Mouse (Mus musculus): ENCODE measurements at regions not wholly inside any gene's neighbourhood (a gene's known extent, or its start where the extent isn't known, plus 50 kb on each side); places are given as distances from the start of the nearest gene placed in this dataset.

DNA sequence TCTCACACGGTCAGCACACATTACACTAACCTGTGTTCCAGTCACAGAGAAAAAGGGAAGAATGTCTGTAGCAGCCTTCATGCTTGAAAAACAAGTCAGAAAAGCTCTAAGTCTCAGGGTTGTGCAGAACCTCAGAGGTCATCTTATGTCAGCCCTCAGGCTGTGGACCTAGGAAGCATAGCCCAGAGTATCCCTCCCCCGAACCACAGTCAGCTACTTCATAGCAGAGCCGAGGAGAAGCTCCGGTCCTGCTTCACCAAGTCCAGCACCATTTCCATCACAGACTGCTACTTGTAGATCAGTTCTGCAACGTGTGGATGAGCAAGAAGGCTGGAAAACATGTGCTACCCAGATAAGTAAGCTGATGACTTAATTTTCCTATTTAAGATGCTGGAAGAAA lies 122.1 kb upstream of the Mylip start:
- TF ChIP-seq CTCF (IDR thresholded peaks at IDR 0.05; ENCODE audit: low read depth): no peak
- TF ChIP-seq EP300 (optimal IDR thresholded peaks at IDR 0.05): no peak

All from stomach, postnatal 0 days (tissue).